Mouse (Mus musculus) MEL (cell line): ENCODE measurements at regions not wholly inside any gene's neighbourhood (a gene's known extent, or its start where the extent isn't known, plus 50 kb on each side); places are given as distances from the start of the nearest gene placed in this dataset.

Experiments
- CHD2 ChIP-seq: IDR thresholded peaks from 2 replicates; pipeline ENCODE4 v1.6.1; 2011; ENCODE audit warnings: low read length, improper control_type of control experiment
- CTCF ChIP-seq, 3 experiments: IDR thresholded peaks in 2 of 3; conservative IDR thresholded peaks in 1 of 3; 2 replicates each; pipeline ENCODE4 v1.5.1; 2011 to 2012; ENCODE audit warnings: low read length in 3 of 3, low read depth in 2 of 3, mild to moderate bottlenecking in 2 of 3, improper control_type of control experiment in 1 of 3, inconsistent platforms in 1 of 3, mixed read lengths in 1 of 3, moderate library complexity in 1 of 3; ENCODE audit not compliant: control insufficient read depth in 1 of 3, insufficient read depth in 1 of 3, poor library complexity in 1 of 3, severe bottlenecking in 1 of 3
- GABPA ChIP-seq: IDR thresholded peaks from 2 replicates; pipeline ENCODE4 v1.6.1; 2012; ENCODE audit warnings: low read depth, mild to moderate bottlenecking, inconsistent platforms, low read length, improper control_type of control experiment, moderate library complexity
- MXI1 ChIP-seq: IDR thresholded peaks from 2 replicates; pipeline ENCODE4 v1.6.1; 2011; ENCODE audit warnings: mild to moderate bottlenecking, low read depth, low read length, improper control_type of control experiment
- NRF1 ChIP-seq: IDR thresholded peaks from 2 replicates; pipeline ENCODE4 v1.6.1; 2014; ENCODE audit warnings: low read depth, mild to moderate bottlenecking, inconsistent platforms, low read length, improper control_type of control experiment, moderate library complexity; ENCODE audit not compliant: poor library complexity, insufficient read depth, severe bottlenecking
- POLR2A ChIP-seq, 2 experiments: IDR thresholded peaks; 2 replicates each; pipeline ENCODE4 v1.6.1; 2011 to 2012; ENCODE audit warnings: low read length in 2 of 2, mild to moderate bottlenecking in 2 of 2, control low read depth in 1 of 2, improper control_type of control experiment in 1 of 2, low read depth in 1 of 2, moderate library complexity in 1 of 2; ENCODE audit not compliant: control insufficient read depth in 1 of 2, insufficient read depth in 1 of 2, poor library complexity in 1 of 2
- RAD21 ChIP-seq: IDR thresholded peaks from 2 replicates; pipeline ENCODE4 v1.6.1; 2011; ENCODE audit warnings: mild to moderate bottlenecking, low read depth, low read length, improper control_type of control experiment
- RCOR1 ChIP-seq: IDR thresholded peaks from 2 replicates; pipeline ENCODE4 v1.6.1; 2012; ENCODE audit warnings: low read depth, mild to moderate bottlenecking, inconsistent platforms, low read length, improper control_type of control experiment
- SIN3A ChIP-seq: IDR thresholded peaks from 2 replicates; pipeline ENCODE4 v1.6.1; 2012; ENCODE audit warnings: low read length, improper control_type of control experiment, inconsistent platforms
- SMC3 ChIP-seq: IDR thresholded peaks from 2 replicates; pipeline ENCODE4 v1.6.1; 2011; ENCODE audit warnings: low read depth, low read length, improper control_type of control experiment

GRCm38 (mm10) chr13:112047874-112048273 is 239.1 kb upstream of the Map3k1 start:
- TF ChIP-seq POLR2A (IDR thresholded peaks at IDR 0.05; ENCODE audit: control insufficient read depth in 1 of 2, insufficient read depth in 1 of 2, low read depth in 1 of 2, low read length in 2 of 2, poor library complexity in 1 of 2) (no peak), SIN3A (no peak), MXI1 (no peak), CTCF (IDR thresholded peaks at IDR 0.05 in 2 of 3, conservative IDR thresholded peaks at IDR 0.05 in 1 of 3; ENCODE audit: control insufficient read depth in 1 of 3, insufficient read depth in 1 of 3, low read depth in 2 of 3, low read length in 3 of 3, poor library complexity in 1 of 3, severe bottlenecking in 1 of 3) (no peak), NRF1 (no peak), SMC3 (no peak), GABPA (no peak), RCOR1 (no peak), CHD2 (no peak), RAD21 (no peak)
